Comparison of ENCODE assay signal across 12 mouse cellular contexts in genomic region chr15:95802140-95802539, GRCm38 (mm10). TPM values are rescaled to one million over a fixed set of nuclear protein-coding genes. Genes with fewer than 3 reads are reported as not detected.
A peak's percentile ranks its signal among the peaks of the same experiment; 100 is the strongest.
DNase-seq lines count a peak whose midpoint lies in the region; ATAC-seq lines count a peak whose summit lies in the region.
"Had no signal": no experiment of that assay in that cellular context is flagged by ENCODE, and none has a peak within 500 bp of the region (broad histone marks: within the 10 kb centered on the region; RNA-seq: fewer than 3 reads in every experiment).

No protein-coding gene starts in this region.

- peak overlapping the region; percentile 78 for H3K27ac ChIP-seq in heart, embryonic 13.5 days (replicated peaks)
- peak overlapping the region; percentile 24 for H3K27ac ChIP-seq in forebrain, embryonic 15.5 days (replicated peaks)

- H3K27me3 ChIP-seq in heart, embryonic 13.5 days (replicated peaks), result no peaks in the 10 kb centered on the region
- H3K27me3 ChIP-seq in forebrain, embryonic 15.5 days, result no peaks in the 10 kb centered on the region
- H3K27me3 ChIP-seq: limb, embryonic 13.5 days had no signal

- H3K9me3 ChIP-seq in heart, embryonic 13.5 days, result no peaks in the 10 kb centered on the region
- no peaks in the 10 kb centered on the region for H3K9me3 ChIP-seq in forebrain, embryonic 15.5 days
- H3K9me3 ChIP-seq: limb, embryonic 13.5 days had no signal

- H3K4me2 ChIP-seq in heart, embryonic 13.5 days, result peak overlapping the region; percentile 41
- no peak overlapping the region for H3K4me2 ChIP-seq in forebrain, embryonic 15.5 days (replicated peaks)
- H3K4me2 ChIP-seq: lung, embryonic 14.5 days had no signal

- WGBS in heart, embryonic 13.5 days, result 63% methylated on average over 6 of the region's 6 CpGs
- 74% methylated on average over 6 of the region's 6 CpGs for WGBS in forebrain, embryonic 15.5 days

- peak overlapping the region; percentile 53 for H3K9ac ChIP-seq in heart, embryonic 13.5 days
- H3K9ac ChIP-seq in forebrain, embryonic 15.5 days (replicated peaks), result no peak overlapping the region
- H3K9ac ChIP-seq: limb, embryonic 13.5 days; lung, embryonic 14.5 days had no signal

- ATAC-seq in heart, embryonic 13.5 days (ENCODE audit: extremely low read depth, insufficient number of reproducible peaks, low FRiP score, low TSS enrichment), result no peak
- no peak; the same call in 1 of the 2 replicates for ATAC-seq in forebrain, embryonic 15.5 days (replicated peaks)

- no peak overlapping the region for H3K4me3 ChIP-seq in heart, embryonic 13.5 days
- H3K4me3 ChIP-seq in forebrain, embryonic 15.5 days, result no peak overlapping the region
- H3K4me3 ChIP-seq: erythroblast, embryonic 14.5 days; limb, embryonic 13.5 days had no signal

- H3K36me3 ChIP-seq in heart, embryonic 13.5 days, result peaks cover 14% of the 10 kb centered on the region
- H3K36me3 ChIP-seq in forebrain, embryonic 15.5 days, result no peaks in the 10 kb centered on the region

- DNase-seq in heart, adult 9 months (ENCODE audit: low spot score in 2 of 2), result no peak
- peak; percentile 14 for DNase-seq in thymus, postnatal 0 days (ENCODE audit: low spot score)
- DNase-seq in thymus, postnatal 36 days, result no peak
- DNase-seq in ovary, postnatal 36 days (ENCODE audit: low spot score), result no peak
- DNase-seq in MN1 (ENCODE audit: low spot score), result no peak
- DNase-seq: cerebellum, adult 11 months; layer of hippocampus, postnatal 36 days; lung, embryonic 14.5 days had no signal

- peaks cover 59% of the 10 kb centered on the region for H3K4me1 ChIP-seq in heart, embryonic 13.5 days
- peaks cover 19% of the 10 kb centered on the region for H3K4me1 ChIP-seq in forebrain, embryonic 15.5 days

RNA-seq across cellular contexts. Expression of gene Ano6, which starts 11.5 kb away (rescaled TPM):
- 28.8 and 31.0 TPM in 2 replicates for polyA plus RNA-seq in heart, embryonic 13.5 days (2015; fragmentation: Nextera tagmentation; extraction: Ambion mirVana)
- 97.9 and 104 TPM in 2 replicates for polyA plus RNA-seq in thymus, postnatal 0 days (2015; fragmentation: Nextera tagmentation; extraction: Ambion mirVana)
- polyA plus RNA-seq in forebrain, embryonic 15.5 days (2015; fragmentation: Nextera tagmentation; extraction: Ambion mirVana), result 22.1 and 22.4 TPM in 2 replicates
